In the genomic region with DNA sequence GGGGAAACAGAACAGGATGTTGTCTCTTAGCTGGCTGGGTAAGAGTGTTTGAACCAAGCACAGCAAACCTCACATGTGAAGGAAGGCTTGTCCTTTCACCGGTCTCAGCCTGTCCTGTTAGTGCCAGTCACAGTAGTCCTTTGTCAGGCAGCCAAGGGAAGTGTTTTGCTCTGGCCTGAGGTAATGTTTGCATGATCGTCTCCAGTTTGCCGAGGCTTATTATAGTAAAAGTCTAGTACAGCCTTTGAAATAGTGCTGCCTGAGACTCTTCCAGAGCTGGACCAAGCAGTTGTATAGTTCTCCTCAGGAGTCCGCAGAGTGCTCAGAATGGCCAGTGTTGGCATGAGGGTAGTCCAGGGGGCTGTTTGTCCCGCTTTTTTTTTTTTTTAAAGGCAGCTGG, we compare ENCODE assay signal across 9 mouse cellular contexts. TPM values are rescaled to one million over a fixed set of nuclear protein-coding genes. Genes with fewer than 3 reads are reported as not detected.
A peak's percentile ranks its signal among the peaks of the same experiment; 100 is the strongest.
DNase-seq lines count a peak whose midpoint lies in the region; ATAC-seq lines count a peak whose summit lies in the region.
"Had no signal": no experiment of that assay in that cellular context is flagged by ENCODE, and none has a peak within 500 bp of the region (broad histone marks: within the 10 kb centered on the region; RNA-seq: fewer than 3 reads in every experiment).

No protein-coding gene starts in this region.

- peaks cover 6% of the 10 kb centered on the region for H3K36me3 ChIP-seq in hindbrain, embryonic 13.5 days
- H3K36me3 ChIP-seq in hindbrain, embryonic 12.5 days, result no peaks in the 10 kb centered on the region
- H3K36me3 ChIP-seq in embryonic facial prominence, embryonic 14.5 days (ENCODE audit: control insufficient read depth, insufficient read depth, low read length), result peaks cover 9% of the 10 kb centered on the region; the same call in 1 of the 2 replicates
- H3K36me3 ChIP-seq in lung, embryonic 15.5 days, result no peaks in the 10 kb centered on the region

- peak overlapping the region; percentile 45 for H3K27ac ChIP-seq in hindbrain, embryonic 13.5 days
- H3K27ac ChIP-seq in hindbrain, embryonic 12.5 days, result no peak overlapping the region
- peak overlapping the region; percentile 58 for H3K27ac ChIP-seq in embryonic facial prominence, embryonic 14.5 days (replicated peaks; ENCODE audit: low read depth, low read length)
- peak overlapping the region; percentile 41; the same call in 1 of the 2 replicates for H3K27ac ChIP-seq in lung, embryonic 15.5 days

- H3K9ac ChIP-seq in hindbrain, embryonic 13.5 days, result no peak overlapping the region
- H3K9ac ChIP-seq in hindbrain, embryonic 12.5 days, result no peak overlapping the region
- no peak overlapping the region for H3K9ac ChIP-seq in embryonic facial prominence, embryonic 14.5 days (ENCODE audit: low read depth, low read length)
- no peak overlapping the region for H3K9ac ChIP-seq in lung, embryonic 15.5 days
- H3K9ac ChIP-seq: embryonic facial prominence, embryonic 15.5 days had no signal

- ATAC-seq in hindbrain, embryonic 13.5 days (ENCODE audit: low FRiP score), result no peak
- ATAC-seq in hindbrain, embryonic 12.5 days (ENCODE audit: low FRiP score), result no peak
- peak; percentile 62; the same call in 1 of the 2 replicates for ATAC-seq in embryonic facial prominence, embryonic 14.5 days (ENCODE audit: low read depth)
- ATAC-seq in lung, embryonic 15.5 days (ENCODE audit: borderline replicate concordance, extremely low read depth, low FRiP score, low TSS enrichment), result no peak

- DNase-seq in Muller cell, postnatal 12 days (ENCODE audit: inconsistent ontology term), result peak; percentile 58
- peak; percentile 66 for DNase-seq in embryonic facial prominence, embryonic 14.5 days (ENCODE audit: low spot score)
- peak; percentile 51 to 69 for DNase-seq in heart, postnatal 14 days
- no peak for DNase-seq in B cell, adult 2 months
- DNase-seq in urinary bladder, postnatal 25 days (ENCODE audit: low spot score), result no peak

- intact Hi-C loops in heart, postnatal 14 days (cut with DNase I), result no loop called here

- peaks cover 15% of the 10 kb centered on the region for H3K4me1 ChIP-seq in hindbrain, embryonic 13.5 days (replicated peaks)
- peaks cover 4% of the 10 kb centered on the region; the same call in 1 of the 2 replicates for H3K4me1 ChIP-seq in hindbrain, embryonic 12.5 days
- no peaks in the 10 kb centered on the region for H3K4me1 ChIP-seq in embryonic facial prominence, embryonic 14.5 days (ENCODE audit: control insufficient read depth, insufficient read depth, low read length)
- H3K4me1 ChIP-seq in lung, embryonic 15.5 days, result peaks cover 10% of the 10 kb centered on the region; the same call in 1 of the 2 replicates

- H3K27me3 ChIP-seq in hindbrain, embryonic 13.5 days, result no peaks in the 10 kb centered on the region
- H3K27me3 ChIP-seq in hindbrain, embryonic 12.5 days, result no peaks in the 10 kb centered on the region
- H3K27me3 ChIP-seq in embryonic facial prominence, embryonic 14.5 days (replicated peaks; ENCODE audit: control insufficient read depth, insufficient read depth, low read length), result no peaks in the 10 kb centered on the region
- H3K27me3 ChIP-seq in lung, embryonic 15.5 days, result no peaks in the 10 kb centered on the region
- H3K27me3 ChIP-seq: embryonic facial prominence, embryonic 15.5 days had no signal

- no peaks in the 10 kb centered on the region for H3K9me3 ChIP-seq in hindbrain, embryonic 13.5 days
- H3K9me3 ChIP-seq in hindbrain, embryonic 12.5 days (replicated peaks), result no peaks in the 10 kb centered on the region
- no peaks in the 10 kb centered on the region for H3K9me3 ChIP-seq in embryonic facial prominence, embryonic 14.5 days (ENCODE audit: control insufficient read depth, low read length)
- no peaks in the 10 kb centered on the region for H3K9me3 ChIP-seq in lung, embryonic 15.5 days
- H3K9me3 ChIP-seq: embryonic facial prominence, embryonic 15.5 days had no signal

- WGBS in hindbrain, embryonic 13.5 days, result 39% methylated on average over 5 of the region's 5 CpGs
- WGBS in hindbrain, embryonic 12.5 days, result 48% methylated on average over 5 of the region's 5 CpGs
- 31% methylated on average over 5 of the region's 5 CpGs for WGBS in embryonic facial prominence, embryonic 14.5 days
- WGBS in lung, embryonic 15.5 days, result 30% methylated on average over 5 of the region's 5 CpGs

- H3K4me3 ChIP-seq in hindbrain, embryonic 13.5 days, result no peak overlapping the region
- no peak overlapping the region for H3K4me3 ChIP-seq in hindbrain, embryonic 12.5 days
- no peak overlapping the region for H3K4me3 ChIP-seq in embryonic facial prominence, embryonic 14.5 days (ENCODE audit: low read depth, low read length)
- no peak overlapping the region for H3K4me3 ChIP-seq in lung, embryonic 15.5 days
- H3K4me3 ChIP-seq: embryonic facial prominence, embryonic 15.5 days had no signal

- 0 out of 2 replicates have a peak overlapping the region, but pooled peaks have one; percentile 15 for H3K4me2 ChIP-seq in hindbrain, embryonic 13.5 days
- H3K4me2 ChIP-seq in hindbrain, embryonic 12.5 days (replicated peaks), result no peak overlapping the region
- H3K4me2 ChIP-seq in embryonic facial prominence, embryonic 14.5 days (ENCODE audit: low read depth, low read length), result no peak overlapping the region
- 0 out of 2 replicates have a peak overlapping the region, but pooled peaks have one; percentile 14 for H3K4me2 ChIP-seq in lung, embryonic 15.5 days
- H3K4me2 ChIP-seq: embryonic facial prominence, embryonic 15.5 days had no signal

RNA-seq across cellular contexts. Expression of a gene that starts 13.9 kb away (rescaled TPM):
- polyA plus RNA-seq in hindbrain, embryonic 13.5 days (2015; fragmentation: Nextera tagmentation; extraction: Ambion mirVana), result 12.1 and 12.3 TPM in 2 replicates
- polyA plus RNA-seq in hindbrain, embryonic 12.5 days (2016; fragmentation: Nextera tagmentation; extraction: Ambion mirVana), result 17.4 and 17.5 TPM in 2 replicates
- polyA plus RNA-seq in embryonic facial prominence, embryonic 14.5 days (2014; fragmentation: Nextera tagmentation; extraction: Ambion mirVana), result 15.3 and 16.2 TPM in 2 replicates
- 10 to 100 TPM; 14.5 to 15.2 TPM for total RNA-seq in heart, postnatal 14 days (2021)
- polyA plus RNA-seq in lung, embryonic 15.5 days (2015; fragmentation: Nextera tagmentation; extraction: Ambion mirVana), result 7.7 and 8.3 TPM in 2 replicates

RNA-seq across cellular contexts. Expression of a gene that starts 59.6 kb away (rescaled TPM):
- polyA plus RNA-seq in hindbrain, embryonic 13.5 days (2015; fragmentation: Nextera tagmentation; extraction: Ambion mirVana), result 2.9 and 3.8 TPM in 2 replicates
- polyA plus RNA-seq in hindbrain, embryonic 12.5 days (2016; fragmentation: Nextera tagmentation; extraction: Ambion mirVana), result 5.3 and 6.8 TPM in 2 replicates
- polyA plus RNA-seq in embryonic facial prominence, embryonic 14.5 days (2014; fragmentation: Nextera tagmentation; extraction: Ambion mirVana), result 5.8 and 7.8 TPM in 2 replicates
- total RNA-seq in heart, postnatal 14 days (2021), result under 1 TPM in 1 of 2 experiments, not detected in 1; 0.32 TPM
- 1.2 and 3.3 TPM in 2 replicates for polyA plus RNA-seq in lung, embryonic 15.5 days (2015; fragmentation: Nextera tagmentation; extraction: Ambion mirVana)

Comparison
In these comparisons a context has a peak if more than half of its experiments do, and no peak if none do; other contexts are left out.
1. H3K4me2 ChIP-seq: peak in hindbrain, embryonic 13.5 days (single experiment) and lung, embryonic 15.5 days (single experiment); none in hindbrain, embryonic 12.5 days (single experiment) and embryonic facial prominence, embryonic 14.5 days (single experiment).
2. DNase-seq: peak in Muller cell, postnatal 12 days (single experiment), embryonic facial prominence, embryonic 14.5 days (single experiment) and heart, postnatal 14 days (2 of 2); none in B cell, adult 2 months (0 of 2) and urinary bladder, postnatal 25 days (single experiment).